Mouse (Mus musculus) splenic B cell, adult 2 months (primary cell): ENCODE measurements at regions not wholly inside any gene's neighbourhood (a gene's known extent, or its start where the extent isn't known, plus 50 kb on each side); places are given as distances from the start of the nearest gene placed in this dataset.

Experiments
- DNase-seq: peaks from one replicate; pipeline ENCODE4 v3.0.0-alpha.2; 2011; ENCODE audit warnings: low read depth, low spot score
- H3K27me3 ChIP-seq: 2 replicates; pipeline ENCODE4 v1.6.1; 2012; ENCODE audit warnings: mild to moderate bottlenecking, low read length, moderate library complexity, mixed read lengths; ENCODE audit not compliant: control insufficient read depth, poor library complexity, insufficient read depth, severe bottlenecking
- H3K36me3 ChIP-seq: 2 replicates; pipeline ENCODE4 v1.6.1; 2012; ENCODE audit warnings: mild to moderate bottlenecking, low read length, moderate library complexity, mixed read lengths; ENCODE audit not compliant: control insufficient read depth, poor library complexity, insufficient read depth, severe bottlenecking

DNA sequence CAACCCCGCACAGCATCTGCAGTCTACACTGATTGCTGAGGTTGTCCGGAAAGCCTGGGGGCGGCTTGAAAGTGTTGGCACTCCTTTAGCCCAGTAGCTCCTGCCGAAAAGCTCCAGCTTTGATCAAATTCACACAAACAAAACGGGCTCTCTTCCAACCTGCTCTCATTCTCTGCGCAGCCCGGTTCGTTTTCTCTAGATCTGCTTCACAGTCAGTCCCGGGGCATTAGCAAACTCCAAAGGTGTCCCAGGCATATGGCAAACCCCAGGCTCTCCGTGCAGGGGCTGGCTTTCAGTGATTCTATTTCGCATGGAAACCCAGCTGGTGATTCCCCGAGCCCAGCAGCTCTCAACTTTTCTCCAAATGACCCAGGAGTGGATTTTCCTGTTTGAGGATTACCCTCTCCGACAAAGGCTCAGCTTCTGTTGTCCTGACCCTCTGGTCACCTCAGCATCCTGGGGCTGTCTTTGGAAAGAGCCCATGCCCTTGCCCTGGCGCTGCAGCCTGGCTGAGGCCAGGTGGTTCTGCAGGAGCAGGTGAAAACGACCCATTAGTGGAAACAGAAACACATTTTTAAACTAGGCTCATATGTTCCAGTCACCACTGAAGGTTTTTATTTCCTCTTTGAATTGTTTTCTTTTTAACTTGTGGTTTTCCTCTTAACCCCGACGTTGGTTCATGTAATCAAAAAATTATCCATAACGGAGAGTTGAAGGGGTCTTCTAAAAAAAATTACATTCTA lies 854.9 kb upstream of the Adgrl2 start:
- H3K36me3 ChIP-seq = no peaks in the 10 kb centered on the region
- DNase-seq = no peak
- H3K27me3 ChIP-seq = no peaks in the 10 kb centered on the region

DNA sequence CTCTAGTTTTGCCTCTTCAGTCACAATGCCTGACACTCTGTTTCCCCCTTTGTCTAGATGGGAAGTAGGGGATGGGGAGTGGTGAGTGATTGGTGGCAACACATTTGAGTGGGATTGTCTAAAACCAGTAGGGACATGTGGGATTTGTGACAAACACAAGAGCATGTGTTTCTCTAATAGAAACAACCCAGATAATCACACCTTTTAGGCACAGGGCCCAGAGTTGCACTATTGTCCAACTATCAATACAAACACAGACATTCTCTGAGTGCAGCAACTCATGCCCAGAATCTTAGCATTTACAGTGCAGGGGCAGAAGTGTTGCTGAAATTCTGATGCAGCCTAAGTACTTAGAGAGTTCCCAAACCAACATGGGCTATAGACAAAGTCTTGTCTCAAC lies 847.6 kb upstream of the Adgrl2 start:
- DNase-seq = no peak
- H3K27me3 ChIP-seq = no peaks in the 10 kb centered on the region
- no peaks in the 10 kb centered on the region for H3K36me3 ChIP-seq

GRCm38 (mm10) chr3:149836467-149837233 lies 846.3 kb upstream of the Adgrl2 start:
- no peak for DNase-seq

DNA sequence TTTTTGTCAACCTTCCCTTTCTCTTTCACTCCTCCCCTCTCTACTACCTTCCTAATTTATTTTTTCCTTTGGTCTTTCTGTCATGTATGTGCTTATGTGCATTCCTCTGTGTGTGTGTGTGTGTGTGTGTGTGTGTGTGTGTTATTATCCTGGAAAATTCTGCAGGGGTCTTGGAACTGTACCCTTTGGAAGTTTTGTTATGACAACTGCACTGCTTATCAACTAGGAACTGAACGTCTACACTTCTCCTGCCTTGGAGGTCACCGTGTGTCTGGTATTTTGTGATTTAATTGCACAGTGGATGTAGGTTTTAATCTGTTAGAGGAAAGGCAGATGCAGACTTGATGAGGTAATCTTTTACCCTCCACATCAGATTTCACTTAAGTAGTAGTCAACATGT lies 836.8 kb upstream of the Adgrl2 start:
- H3K36me3 ChIP-seq = no peaks in the 10 kb centered on the region
- no peaks in the 10 kb centered on the region for H3K27me3 ChIP-seq
- DNase-seq = no peak

More at GRCm38 (mm10) chr3:149836467-149837233, 846.3 kb upstream of the Adgrl2 start:
- Histone ChIP-seq H3K27me3 (no peaks in the 10 kb centered on the region), H3K36me3 (no peaks in the 10 kb centered on the region)

DNA sequence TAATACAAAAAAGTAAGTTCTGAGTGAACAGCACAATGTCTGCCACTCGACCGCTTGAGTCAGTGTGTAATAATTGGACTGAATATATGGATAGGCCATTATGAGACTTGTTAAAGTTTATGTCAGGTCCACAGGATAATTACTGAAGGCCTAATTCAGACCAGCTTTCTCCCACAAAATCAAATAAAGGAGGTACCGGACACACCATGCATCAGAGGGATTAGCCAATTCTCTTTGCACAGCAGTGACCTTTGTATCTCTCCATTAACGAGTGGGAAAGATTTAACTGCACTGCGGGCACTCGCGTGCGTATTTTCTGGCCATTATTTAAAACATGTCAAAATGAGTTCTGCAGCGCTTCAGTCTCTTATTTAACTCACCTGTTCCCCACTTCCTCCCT lies 836.4 kb upstream of the Adgrl2 start:
- Histone ChIP-seq H3K36me3 (no peaks in the 10 kb centered on the region), H3K27me3 (no peaks in the 10 kb centered on the region)

DNA sequence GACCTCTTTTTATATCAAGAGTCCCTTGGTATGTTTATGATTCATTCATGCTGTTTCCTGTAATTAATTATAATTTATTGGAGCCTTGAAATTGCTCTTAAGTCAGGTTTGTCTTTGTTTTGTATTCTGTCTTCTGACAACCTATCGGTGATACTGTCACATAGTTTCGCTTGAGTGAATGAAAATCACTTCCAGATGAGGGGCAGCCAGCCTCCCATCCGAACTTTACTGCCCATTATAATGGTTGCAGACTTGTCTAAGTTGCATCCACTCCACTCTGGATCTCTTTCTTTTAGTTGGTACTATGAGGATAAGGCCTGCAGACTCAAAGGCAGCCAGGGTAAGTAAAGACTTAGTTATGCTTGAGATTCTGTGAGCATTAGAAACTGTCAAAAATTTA lies 830.3 kb upstream of the Adgrl2 start:
- no peak for DNase-seq
- H3K27me3 ChIP-seq = no peaks in the 10 kb centered on the region
- no peaks in the 10 kb centered on the region for H3K36me3 ChIP-seq

More for the DNA sequence above, 836.4 kb upstream of the Adgrl2 start:
- DNase-seq = no peak

GRCm38 (mm10) chr3:149819863-149820262 lies 829.5 kb upstream of the Adgrl2 start:
- Histone ChIP-seq H3K27me3 (no peaks in the 10 kb centered on the region), H3K36me3 (no peaks in the 10 kb centered on the region)
- DNase-seq = no peak

- no peak for DNase-seq
- Histone ChIP-seq H3K36me3 (no peaks in the 10 kb centered on the region), H3K27me3 (no peaks in the 10 kb centered on the region)
These were observed 828.7 kb upstream of the Adgrl2 start for GRCm38 (mm10) chr3:149819081-149819480.

- H3K36me3 ChIP-seq = no peaks in the 10 kb centered on the region
- H3K27me3 ChIP-seq = no peaks in the 10 kb centered on the region
- DNase-seq = no peak
These were observed 820.7 kb upstream of the Adgrl2 start for GRCm38 (mm10) chr3:149811036-149811435.

- DNase-seq = no peak
- Histone ChIP-seq H3K27me3 (no peaks in the 10 kb centered on the region), H3K36me3 (no peaks in the 10 kb centered on the region)
These were observed 815.0 kb upstream of the Adgrl2 start for GRCm38 (mm10) chr3:149805345-149805744.

DNA sequence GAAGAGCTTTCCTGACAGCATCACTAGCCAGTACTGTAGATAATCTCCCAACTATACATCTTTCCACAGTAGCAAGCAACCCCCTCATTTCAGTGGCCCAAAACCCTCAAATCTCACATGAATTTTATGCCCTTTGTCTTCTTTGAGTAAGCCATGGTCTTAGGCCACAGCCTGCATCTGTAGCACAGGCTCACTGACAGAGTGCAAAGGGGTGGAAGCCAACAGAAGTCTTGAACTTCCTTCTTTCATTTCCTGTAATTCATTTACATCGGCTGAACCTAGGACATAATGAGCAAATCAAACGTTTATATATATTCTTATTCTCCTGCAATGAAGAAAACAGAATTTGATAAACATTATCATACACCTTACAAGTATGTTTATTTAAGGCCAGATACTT lies 805.8 kb upstream of the Adgrl2 start:
- Histone ChIP-seq H3K36me3 (no peaks in the 10 kb centered on the region), H3K27me3 (no peaks in the 10 kb centered on the region)
- DNase-seq = no peak

GRCm38 (mm10) chr3:149791593-149791992 lies 801.2 kb upstream of the Adgrl2 start:
- H3K36me3 ChIP-seq = no peaks in the 10 kb centered on the region
- H3K27me3 ChIP-seq = no peaks in the 10 kb centered on the region
- DNase-seq = no peak

GRCm38 (mm10) chr3:149786096-149786495 lies 795.7 kb upstream of the Adgrl2 start:
- H3K27me3 ChIP-seq = no peaks in the 10 kb centered on the region
- DNase-seq = no peak
- H3K36me3 ChIP-seq = no peaks in the 10 kb centered on the region

DNA sequence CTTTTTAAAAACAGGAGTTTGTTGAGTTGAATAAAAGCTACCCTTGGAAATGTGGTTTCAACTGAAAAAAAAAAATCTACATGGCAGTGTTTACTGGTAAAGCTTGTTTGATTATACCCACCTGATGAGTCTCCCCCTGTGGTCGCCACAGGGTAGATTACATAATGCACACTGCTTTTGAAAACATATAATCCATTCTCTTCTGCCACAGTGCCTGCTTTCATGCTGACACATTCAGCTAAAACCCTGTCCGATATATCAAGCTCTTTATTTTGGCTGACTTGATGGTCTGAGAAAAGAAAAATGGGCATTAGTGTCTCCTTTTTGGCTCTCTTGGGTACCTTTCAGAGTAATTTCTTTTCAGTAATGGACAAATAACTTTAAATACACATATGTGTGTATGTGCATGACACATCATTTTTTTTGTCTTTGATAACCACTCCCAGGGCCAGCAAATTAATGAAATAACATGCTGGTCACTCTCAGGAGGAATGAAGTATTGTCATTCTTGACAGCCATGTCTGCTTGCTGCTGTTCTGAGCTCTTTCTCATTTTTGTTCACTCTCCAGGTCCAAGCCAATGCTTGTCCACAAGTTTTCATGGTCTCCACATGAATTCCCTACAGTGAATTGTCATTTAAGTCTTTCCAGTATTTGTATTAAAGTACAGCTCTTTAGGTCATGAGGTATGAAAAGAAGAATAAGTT lies 793.7 kb upstream of the Adgrl2 start:
- Histone ChIP-seq H3K36me3 (no peaks in the 10 kb centered on the region), H3K27me3 (no peaks in the 10 kb centered on the region)
- DNase-seq = no peak

DNA sequence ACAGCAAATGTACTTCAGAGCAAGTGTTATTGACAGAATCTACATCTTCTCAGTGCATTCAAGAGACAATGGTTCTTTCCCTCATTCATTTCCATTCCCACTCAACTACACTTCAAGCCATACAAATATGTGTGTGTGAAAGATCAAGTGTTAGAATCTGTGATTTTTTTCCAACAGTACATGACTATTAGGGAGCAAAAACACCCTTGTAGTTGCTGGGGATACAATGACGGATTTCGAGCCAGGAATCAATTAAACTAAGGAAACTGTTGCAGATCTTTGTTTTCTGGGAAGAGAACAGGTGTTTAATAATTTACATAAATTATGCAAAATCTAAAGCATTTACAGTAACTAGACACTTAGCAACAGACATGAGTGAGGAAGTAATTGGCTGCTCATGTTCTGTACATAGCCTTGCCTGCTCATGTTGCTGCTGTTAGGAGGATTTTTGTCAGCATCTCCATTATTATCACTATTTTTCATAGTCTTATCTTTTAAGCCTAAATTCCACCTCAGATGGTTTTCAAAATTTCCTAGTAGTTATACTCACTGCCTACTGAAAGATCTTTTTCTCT lies 777.6 kb upstream of the Adgrl2 start:
- H3K27me3 ChIP-seq = no peaks in the 10 kb centered on the region
- no peak for DNase-seq
- no peaks in the 10 kb centered on the region for H3K36me3 ChIP-seq
